13 mouse cellular contexts compared by ENCODE assay signal in genomic region chr1:132121895-132122294, GRCm38 (mm10). TPM values are rescaled to one million over a fixed set of nuclear protein-coding genes. Genes with fewer than 3 reads are reported as not detected.
DNase-seq lines count a peak whose midpoint lies in the region; ATAC-seq lines count a peak whose summit lies in the region.
"Had no signal": no experiment of that assay in that cellular context is flagged by ENCODE, and none has a peak within 500 bp of the region (broad histone marks: within the 10 kb centered on the region; RNA-seq: fewer than 3 reads in every experiment).

No protein-coding gene starts in this region.

- peaks cover 22% of the 10 kb centered on the region for H3K4me1 ChIP-seq in forebrain, embryonic 10.5 days
- no peaks in the 10 kb centered on the region; the same call in 1 of the 2 replicates for H3K4me1 ChIP-seq in forebrain, embryonic 11.5 days (replicated peaks; ENCODE audit: control insufficient read depth, insufficient read depth, low read length)
- no peaks in the 10 kb centered on the region for H3K4me1 ChIP-seq in embryonic facial prominence, embryonic 15.5 days

- no peak overlapping the region for H3K4me3 ChIP-seq in forebrain, embryonic 10.5 days
- H3K4me3 ChIP-seq in forebrain, embryonic 11.5 days (ENCODE audit: low read depth, low read length), result no peak overlapping the region
- no peak overlapping the region for H3K4me3 ChIP-seq in embryonic facial prominence, embryonic 15.5 days (replicated peaks)
- H3K4me3 ChIP-seq: hindbrain, embryonic 12.5 days; megakaryocyte, embryonic 14.5 days; neural tube, embryonic 15.5 days had no signal

- H3K9ac ChIP-seq in forebrain, embryonic 11.5 days (ENCODE audit: low read length), result no peak overlapping the region
- no peak overlapping the region for H3K9ac ChIP-seq in embryonic facial prominence, embryonic 15.5 days
- H3K9ac ChIP-seq: hindbrain, embryonic 12.5 days; neural tube, embryonic 15.5 days had no signal

- H3K27me3 ChIP-seq in forebrain, embryonic 10.5 days (ENCODE audit: poor library complexity, severe bottlenecking), result peaks cover 6% of the 10 kb centered on the region; the same call in 1 of the 2 replicates
- no peaks in the 10 kb centered on the region for H3K27me3 ChIP-seq in forebrain, embryonic 11.5 days (ENCODE audit: control insufficient read depth, insufficient read depth, low read length)
- H3K27me3 ChIP-seq in embryonic facial prominence, embryonic 15.5 days, result no peaks in the 10 kb centered on the region
- H3K27me3 ChIP-seq: hindbrain, embryonic 12.5 days; neural tube, embryonic 15.5 days had no signal

- WGBS in forebrain, embryonic 10.5 days, result 89% methylated on average over 6 of the region's 6 CpGs
- WGBS in forebrain, embryonic 11.5 days, result 86% methylated on average over 6 of the region's 6 CpGs
- 73% methylated on average over 6 of the region's 6 CpGs for WGBS in embryonic facial prominence, embryonic 15.5 days

- H3K27ac ChIP-seq in forebrain, embryonic 10.5 days, result 0 out of 2 replicates have a peak overlapping the region, but pooled peaks have one; percentile 8
- no peak overlapping the region for H3K27ac ChIP-seq in forebrain, embryonic 11.5 days (ENCODE audit: low read depth, low read length)
- no peak overlapping the region for H3K27ac ChIP-seq in embryonic facial prominence, embryonic 15.5 days (replicated peaks)
- H3K27ac ChIP-seq: hindbrain, embryonic 12.5 days; neural tube, embryonic 15.5 days had no signal

- no peaks in the 10 kb centered on the region for H3K36me3 ChIP-seq in forebrain, embryonic 10.5 days (replicated peaks)
- no peaks in the 10 kb centered on the region for H3K36me3 ChIP-seq in forebrain, embryonic 11.5 days (ENCODE audit: control insufficient read depth, insufficient read depth, low read length)
- no peaks in the 10 kb centered on the region for H3K36me3 ChIP-seq in embryonic facial prominence, embryonic 15.5 days
- H3K36me3 ChIP-seq: hindbrain, embryonic 12.5 days; neural tube, embryonic 15.5 days had no signal

- H3K4me2 ChIP-seq in forebrain, embryonic 11.5 days (ENCODE audit: low read depth, low read length, severe bottlenecking), result no peak overlapping the region
- H3K4me2 ChIP-seq in embryonic facial prominence, embryonic 15.5 days (replicated peaks), result no peak overlapping the region
- H3K4me2 ChIP-seq: heart, embryonic 11.5 days; hindbrain, embryonic 12.5 days; liver, embryonic 11.5 days; neural tube, embryonic 15.5 days had no signal

- no peak for ATAC-seq in forebrain, embryonic 11.5 days (replicated peaks; ENCODE audit: low FRiP score)
- ATAC-seq in embryonic facial prominence, embryonic 15.5 days (ENCODE audit: insufficient number of reproducible peaks, low FRiP score, low TSS enrichment, low read depth), result peak; percentile 45

- intact Hi-C loops in left cerebral cortex, postnatal 25 days (cut with DNase I), result loop anchor here (1.0 to 5.0 kb wide), 4 partner anchors 33 to 235 kb away; no protein-coding TSS in a partner anchor

- no peak for DNase-seq in forebrain, embryonic 10.5 days (ENCODE audit: extremely low spot score, low spot score)
- DNase-seq in forebrain, embryonic 11.5 days (ENCODE audit: low spot score), result no peak
- peak; percentile 42 to 51 for DNase-seq in left cerebral cortex, postnatal 25 days (ENCODE audit: low spot score in 2 of 2)
- DNase-seq in left cerebral cortex, adult 11 months (ENCODE audit: low spot score), result no peak
- DNase-seq in layer of hippocampus, adult 9-11 months, result peak; percentile 62
- DNase-seq in adrenal gland, adult 8-10 months, result no peak
- no peak for DNase-seq in liver

- H3K9me3 ChIP-seq in forebrain, embryonic 10.5 days, result no peaks in the 10 kb centered on the region
- no peaks in the 10 kb centered on the region for H3K9me3 ChIP-seq in forebrain, embryonic 11.5 days (ENCODE audit: control insufficient read depth, low read length)
- H3K9me3 ChIP-seq in embryonic facial prominence, embryonic 15.5 days (replicated peaks), result no peaks in the 10 kb centered on the region
- H3K9me3 ChIP-seq: hindbrain, embryonic 12.5 days; megakaryocyte, embryonic 14.5 days; neural tube, embryonic 15.5 days had no signal

RNA-seq across cellular contexts. Expression of gene Cdk18, which starts 17.6 kb away (rescaled TPM):
- 1.4 and 1.5 TPM in 2 replicates for polyA plus RNA-seq in forebrain, embryonic 10.5 days (2016; fragmentation: Nextera tagmentation; extraction: Ambion mirVana)
- 0.35 and 0.96 TPM in 2 replicates for polyA plus RNA-seq in forebrain, embryonic 11.5 days (2014; fragmentation: Nextera tagmentation; extraction: Ambion mirVana)
- total RNA-seq in left cerebral cortex, postnatal 25 days (2021), result 10 to 100 TPM; 26.9 to 28.7 TPM
- polyA plus RNA-seq in embryonic facial prominence, embryonic 15.5 days (2015; fragmentation: Nextera tagmentation; extraction: Ambion mirVana), result 3.1 and 3.7 TPM in 2 replicates
- 10 to 100 TPM; 18.0 to 43.3 (median 25.4) TPM for total RNA-seq in adrenal gland, adult 8-10 months (2022)

RNA-seq across cellular contexts. Expression of gene Mfsd4a, which starts 54.0 kb away (rescaled TPM):
- polyA plus RNA-seq in forebrain, embryonic 10.5 days (2016; fragmentation: Nextera tagmentation; extraction: Ambion mirVana), result 11.1 and 13.0 TPM in 2 replicates
- polyA plus RNA-seq in forebrain, embryonic 11.5 days (2014; fragmentation: Nextera tagmentation; extraction: Ambion mirVana), result 10.5 and 13.6 TPM in 2 replicates
- 10 to 100 TPM; 73.5 to 87.6 TPM for total RNA-seq in left cerebral cortex, postnatal 25 days (2021)
- polyA plus RNA-seq in embryonic facial prominence, embryonic 15.5 days (2015; fragmentation: Nextera tagmentation; extraction: Ambion mirVana), result 15.2 and 16.8 TPM in 2 replicates
- 10 to 100 TPM; 29.5 to 40.9 (median 32.2) TPM for total RNA-seq in adrenal gland, adult 8-10 months (2022)

Comparison
In these comparisons a context has a peak if more than half of its experiments do, and no peak if none do; other contexts are left out.
1. DNase-seq: peak in left cerebral cortex, postnatal 25 days (2 of 2) and layer of hippocampus, adult 9-11 months (single experiment); none in forebrain, embryonic 10.5 days (single experiment), forebrain, embryonic 11.5 days (single experiment), left cerebral cortex, adult 11 months (single experiment), adrenal gland, adult 8-10 months (single experiment) and liver (single experiment).